Mouse (Mus musculus) lung, postnatal 14 days (tissue): ENCODE measurements at regions not wholly inside any gene's neighbourhood (a gene's known extent, or its start where the extent isn't known, plus 50 kb on each side); places are given as distances from the start of the nearest gene placed in this dataset.

Source experiments
- DNase-seq: peaks from one replicate; pipeline ENCODE4 v3.0.0; 2021

DNA sequence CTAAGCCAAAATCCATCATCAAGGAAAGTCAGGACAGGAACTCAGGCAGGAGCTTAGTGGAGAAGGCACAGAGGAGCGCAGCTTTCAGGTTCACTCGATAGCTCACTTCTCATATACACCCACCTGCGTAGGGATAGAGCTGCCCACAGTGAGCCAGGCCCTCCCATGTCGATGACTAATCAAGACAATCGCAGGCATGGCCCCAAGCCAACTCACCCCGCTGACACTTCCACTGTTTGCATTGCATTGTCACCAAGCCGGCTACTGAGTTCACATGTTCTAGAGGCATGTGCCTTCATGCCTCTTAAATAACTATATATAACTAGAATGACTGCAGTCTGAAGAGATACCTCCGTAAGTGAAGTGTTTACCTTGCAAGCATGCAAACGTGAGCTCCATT, 219.8 kb upstream of the Ppp2r2d start:
- peak; percentile 15 for DNase-seq

DNA sequence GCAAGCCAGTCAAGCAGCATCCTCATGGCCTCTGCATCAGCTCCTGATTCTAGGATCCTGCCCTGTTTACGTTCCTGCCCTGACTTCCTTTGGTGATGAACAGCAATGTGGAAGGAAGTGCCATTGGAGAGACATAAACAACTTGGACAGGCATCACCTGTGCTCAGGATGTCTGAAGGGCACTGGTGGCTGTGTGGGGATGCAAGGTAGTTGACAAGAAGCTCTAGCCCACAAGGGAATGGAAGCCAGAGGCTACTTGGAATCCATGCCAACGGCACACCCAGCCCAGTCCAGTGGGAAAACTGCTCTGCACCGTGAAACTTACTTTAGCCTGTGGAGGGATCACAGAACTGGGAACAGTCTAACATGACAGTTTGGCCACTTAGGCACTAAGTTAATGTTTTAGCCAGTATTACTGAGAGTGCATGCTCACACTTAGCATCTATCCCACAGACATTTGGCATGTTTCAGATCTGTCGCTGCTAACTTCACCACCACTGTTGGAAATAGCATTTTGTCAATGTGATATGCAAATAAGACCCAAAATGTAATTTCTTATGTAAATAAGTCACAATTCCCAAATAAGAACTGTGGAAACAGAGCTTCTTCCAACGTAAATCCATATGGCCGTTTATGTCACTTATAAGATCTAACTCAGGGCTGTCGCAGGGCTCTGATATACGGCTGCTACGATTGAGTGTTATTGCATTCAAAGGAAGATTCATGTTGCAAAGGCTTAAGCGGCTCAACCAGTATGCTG, 223.5 kb upstream of the Tcerg1l start:
- no peak for DNase-seq

DNA sequence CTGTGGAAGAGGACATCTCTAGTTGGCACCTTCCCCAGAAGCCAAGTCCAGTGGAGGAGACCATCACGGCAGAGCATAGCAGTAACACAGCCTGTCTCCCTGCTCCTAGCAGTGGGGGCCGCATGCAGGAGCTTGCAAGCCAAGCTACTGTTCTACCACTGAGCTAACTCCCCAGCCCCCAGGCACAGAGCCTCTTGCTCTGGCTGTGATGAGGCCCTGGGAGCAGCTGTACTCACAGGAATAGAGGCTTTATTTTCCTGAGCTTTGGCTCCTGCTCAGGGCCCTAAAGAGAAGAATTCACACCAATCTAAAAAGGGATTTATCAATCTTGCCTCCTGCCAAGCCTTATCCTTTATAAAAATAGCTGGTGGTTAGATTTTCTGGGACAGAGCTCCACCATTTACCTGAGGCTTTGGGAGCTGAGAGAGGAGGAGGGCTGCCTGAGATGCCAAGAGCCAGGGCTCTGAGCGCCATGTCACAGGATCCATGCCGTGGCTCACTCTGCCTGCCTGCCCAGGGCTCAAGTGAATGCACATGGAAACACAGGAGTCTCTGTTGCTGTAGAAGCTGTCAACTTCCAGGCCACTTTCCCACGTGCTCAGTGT, 222.7 kb upstream of the Tcerg1l start:
- DNase-seq, result no peak

DNA sequence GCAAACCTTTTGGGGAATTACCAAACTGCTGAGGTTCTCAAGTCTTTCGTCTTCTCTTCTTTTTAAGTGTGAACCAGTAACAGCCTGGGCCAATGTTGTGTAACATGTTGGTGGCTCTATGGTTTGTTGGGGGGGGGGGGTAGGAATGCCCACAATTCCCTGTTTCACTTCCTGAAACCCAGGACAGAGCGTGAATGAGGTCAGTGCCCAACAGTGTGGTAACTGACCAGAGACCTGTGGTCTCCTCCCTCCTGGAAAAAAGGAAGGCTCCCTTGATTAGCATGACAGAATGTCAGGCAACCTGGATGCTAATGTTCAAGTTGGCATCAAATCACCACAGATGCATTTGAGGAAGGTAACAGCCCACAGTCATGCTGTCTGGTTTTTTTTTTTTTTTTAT, 218.9 kb upstream of the Tcerg1l start:
- no peak for DNase-seq

DNA sequence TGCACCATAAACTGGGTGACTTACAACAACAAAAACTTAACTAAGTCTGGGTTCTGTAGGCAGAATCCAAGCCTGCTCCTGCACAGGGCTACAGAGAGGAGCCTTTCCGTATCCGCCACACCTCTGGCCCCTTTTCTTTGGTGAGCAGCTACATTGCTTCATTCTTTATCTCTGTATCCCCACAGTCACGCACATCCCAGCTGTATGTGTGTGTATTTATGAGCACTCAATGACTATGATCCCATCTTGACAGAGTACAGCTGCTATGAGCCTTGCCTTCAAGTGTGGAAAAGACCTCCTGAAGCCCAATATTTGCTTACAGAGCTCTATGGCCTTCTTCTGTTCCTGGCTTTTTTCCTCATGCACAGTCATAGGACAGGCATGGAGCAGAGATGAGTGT, 212.1 kb upstream of the Tcerg1l start:
- no peak for DNase-seq

DNA sequence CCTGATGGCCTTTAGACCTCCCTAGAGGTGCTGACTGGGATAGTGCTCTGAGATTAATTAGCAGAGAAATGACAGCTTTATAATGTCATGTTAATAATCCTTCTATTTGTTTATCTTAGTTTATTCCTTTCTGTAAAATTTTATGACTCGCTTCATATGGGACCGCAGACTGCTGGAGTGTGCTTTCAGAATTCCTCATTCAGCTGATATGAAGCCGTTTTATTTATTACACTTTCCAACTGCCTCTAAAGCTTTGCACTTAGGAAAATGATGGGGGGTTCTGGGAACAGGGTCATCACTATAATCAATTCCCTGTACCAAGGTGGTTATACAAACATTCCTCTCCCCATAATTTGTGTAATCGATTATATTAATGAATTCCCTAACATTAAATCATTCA, 211.6 kb upstream of the Tcerg1l start:
- no peak for DNase-seq

GRCm38 (mm10) chr7:138606363-138606964, 208.9 kb upstream of the Tcerg1l start:
- DNase-seq, result no peak

- DNase-seq, result no peak
Observed at GRCm38 (mm10) chr7:138605923-138606322, 208.4 kb upstream of the Tcerg1l start.

DNA sequence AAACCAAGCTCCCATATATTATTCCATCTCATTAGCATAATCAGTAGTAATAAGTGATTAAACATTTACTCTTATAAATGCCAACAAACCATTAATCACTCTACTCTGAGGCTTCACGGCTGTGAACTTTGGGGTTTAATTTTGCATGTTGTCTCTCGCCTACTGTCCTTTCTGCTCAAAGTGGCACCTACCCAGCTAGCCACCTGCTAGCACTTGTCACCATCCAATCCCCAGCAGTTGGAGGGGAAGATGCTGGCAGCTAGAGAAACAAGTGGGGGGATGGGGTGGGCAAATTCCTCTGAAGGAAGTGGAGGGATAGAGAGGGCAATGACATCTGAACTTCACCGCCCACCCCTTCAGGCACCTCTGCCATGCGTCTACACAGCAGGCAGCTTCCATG, 204.2 kb upstream of the Tcerg1l start:
- DNase-seq, result no peak

DNA sequence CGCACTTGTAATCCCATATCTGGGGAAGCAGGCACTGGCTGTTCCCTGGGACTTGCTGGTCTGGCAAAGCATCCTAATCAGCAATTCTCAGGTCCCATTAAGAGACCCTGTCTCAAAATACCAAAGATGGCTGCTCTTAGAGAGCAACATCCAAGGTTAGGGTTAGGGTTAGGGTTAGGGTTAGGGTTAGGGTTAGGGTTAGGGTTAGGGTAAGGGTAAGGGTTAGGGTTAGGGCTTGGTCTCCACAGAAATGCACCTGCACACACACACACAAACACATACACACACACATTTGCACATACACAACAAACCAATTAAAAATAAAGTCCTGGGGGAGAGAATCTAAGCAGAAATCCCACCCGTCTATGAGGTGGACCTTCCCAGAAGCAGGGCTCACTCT, 195.8 kb upstream of the Tcerg1l start:
- no peak for DNase-seq

DNA sequence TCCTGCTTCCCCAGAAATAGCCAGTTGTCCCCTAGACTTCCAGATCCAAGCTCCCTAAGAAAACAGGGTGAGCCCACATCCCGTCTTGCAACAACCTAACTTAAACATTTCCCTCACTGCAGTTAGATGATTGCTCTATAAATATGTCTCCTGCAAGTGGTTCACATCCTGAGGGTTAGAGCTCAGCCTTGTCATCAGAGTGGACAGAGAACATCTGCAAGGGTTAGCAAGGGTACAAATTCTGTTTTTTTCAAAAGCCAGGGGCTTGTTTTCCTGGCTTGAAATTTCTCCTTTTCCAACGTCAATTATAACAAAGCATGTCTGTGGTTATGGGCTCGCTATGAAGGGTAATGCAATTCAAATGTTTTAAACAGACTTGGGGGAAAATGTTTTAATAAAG, 169.8 kb upstream of the Tcerg1l start:
- DNase-seq, result no peak

GRCm38 (mm10) chr7:138551629-138552028, 154.1 kb upstream of the Tcerg1l start:
- no peak for DNase-seq

GRCm38 (mm10) chr7:138547881-138548280, 150.4 kb upstream of the Tcerg1l start:
- no peak for DNase-seq

DNA sequence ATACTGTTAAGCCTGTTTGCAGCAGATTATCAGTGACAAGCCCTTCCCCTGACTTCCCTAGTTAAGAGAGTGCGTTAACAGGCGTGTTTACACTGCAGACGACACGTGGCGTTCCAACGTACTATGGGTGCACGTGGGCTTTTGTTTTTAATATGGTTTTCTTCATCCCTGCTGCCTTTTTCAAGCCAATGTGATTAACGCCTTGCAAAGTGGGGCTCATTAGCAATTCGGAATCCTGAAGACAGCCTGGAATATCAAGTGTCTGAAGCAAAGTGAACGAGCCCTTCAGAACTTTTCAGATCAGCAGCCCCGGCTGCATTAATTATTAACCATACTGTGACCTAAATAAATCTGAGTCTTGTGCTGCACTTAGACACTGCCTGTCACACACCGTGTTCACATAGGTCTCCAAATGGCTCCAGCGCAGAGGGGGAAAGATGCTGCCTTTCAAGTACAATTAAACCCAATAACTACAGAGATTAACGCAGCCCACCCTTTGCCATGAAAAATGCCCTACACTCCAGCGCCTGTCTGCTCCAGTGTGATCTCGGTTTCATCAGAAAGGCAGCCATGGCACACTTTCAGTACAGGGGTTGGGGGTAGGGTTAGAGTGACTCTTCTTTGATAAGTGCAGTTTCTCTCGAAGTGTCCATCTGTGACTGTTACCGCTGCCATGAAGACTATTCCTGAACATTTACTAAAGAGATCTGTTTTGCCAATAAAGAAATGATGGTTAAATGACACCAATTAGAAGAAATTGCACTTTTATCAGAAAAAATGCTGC, 140.7 kb upstream of the Tcerg1l start:
- no peak for DNase-seq

- DNase-seq, result no peak
Observed at GRCm38 (mm10) chr7:138526143-138526542, 128.6 kb upstream of the Tcerg1l start.

GRCm38 (mm10) chr7:138524936-138525335, 127.4 kb upstream of the Tcerg1l start:
- no peak for DNase-seq

DNA sequence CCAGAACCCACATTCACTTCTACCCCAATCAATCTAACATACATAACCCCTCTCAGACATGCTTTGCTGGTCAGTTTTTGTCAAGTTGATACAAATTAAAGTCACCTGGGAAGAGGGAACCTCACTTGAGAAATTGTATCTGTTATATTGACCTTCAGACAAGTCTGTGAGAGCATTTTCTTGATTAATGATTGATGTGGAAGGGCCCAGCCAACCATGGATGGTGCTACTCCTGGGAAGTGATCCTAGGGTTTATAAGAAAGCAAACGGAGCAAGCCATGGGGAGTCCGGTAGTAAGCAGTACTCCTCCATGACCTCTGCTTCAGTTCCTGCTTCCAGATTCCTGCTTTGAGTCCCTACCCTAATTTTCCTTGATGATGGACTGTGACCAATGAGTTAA, 116.6 kb upstream of the Tcerg1l start:
- DNase-seq, result no peak

DNA sequence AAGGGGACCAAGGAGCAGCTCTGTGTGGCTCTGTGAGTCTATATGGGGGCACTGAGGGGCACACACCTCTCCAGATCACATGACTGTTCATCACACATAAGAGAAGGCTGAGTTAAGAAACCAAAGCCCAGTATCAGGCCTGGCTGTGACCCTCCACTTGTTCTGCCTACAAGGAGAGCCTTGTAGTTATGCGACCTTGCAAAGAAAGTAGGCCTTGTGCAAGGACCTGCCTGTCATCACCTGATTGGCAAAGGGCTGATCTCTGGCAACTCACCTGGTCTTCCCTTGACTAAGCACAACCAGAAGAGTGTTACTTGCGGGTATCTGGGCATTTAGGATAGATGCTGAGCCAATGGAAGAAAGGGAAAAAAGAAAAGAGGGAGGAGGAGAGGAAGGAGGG, 107.7 kb upstream of the Tcerg1l start:
- DNase-seq, result no peak

- DNase-seq, result no peak
Observed at GRCm38 (mm10) chr7:138503986-138504385, 106.5 kb upstream of the Tcerg1l start.

DNA sequence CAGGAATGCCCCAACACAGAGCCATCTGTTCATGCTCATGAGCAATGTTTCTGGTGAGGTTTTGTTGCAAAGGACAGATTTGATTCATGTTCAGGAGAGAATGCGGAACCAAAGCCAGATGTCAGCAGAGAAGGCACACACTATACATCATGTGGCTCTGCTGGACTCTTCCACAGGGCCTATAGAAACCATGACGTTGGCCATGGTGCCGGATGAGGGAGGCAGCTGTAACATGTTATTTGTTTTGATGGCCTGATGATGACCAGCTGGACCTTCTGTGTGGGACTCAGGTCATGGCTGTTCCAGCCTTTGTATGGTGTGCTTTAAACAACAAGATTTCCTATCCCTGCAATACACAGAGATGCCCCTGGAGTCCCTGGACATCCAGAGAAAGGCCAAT, 105.5 kb upstream of the Tcerg1l start:
- DNase-seq, result no peak

GRCm38 (mm10) chr7:138501347-138502014, 104.0 kb upstream of the Tcerg1l start:
- no peak for DNase-seq

- no peak for DNase-seq
Observed at GRCm38 (mm10) chr7:138497771-138498170, 100.2 kb upstream of the Tcerg1l start.

DNA sequence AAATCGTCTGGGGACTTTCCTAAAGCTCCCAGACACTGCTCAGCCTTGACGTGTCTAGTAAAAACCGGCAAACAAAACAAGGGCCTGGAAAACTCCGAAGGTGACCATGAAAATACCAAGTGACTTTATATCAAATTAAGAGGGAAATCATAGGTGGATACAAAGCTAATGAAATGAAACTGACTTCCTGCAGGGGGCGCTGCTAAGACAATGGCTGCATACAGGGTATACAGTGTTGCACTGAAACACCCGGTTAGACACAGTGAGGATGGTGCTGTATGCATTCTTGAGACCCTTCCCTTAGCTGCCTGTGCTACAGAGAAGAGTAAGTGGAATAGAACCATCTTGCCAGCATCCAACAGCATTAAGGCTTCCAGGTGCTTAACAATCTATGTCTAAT, 99.7 kb upstream of the Tcerg1l start:
- DNase-seq, result peak; percentile 21
